In genomic region chr3:157566725-157567565, GRCm38 (mm10) we compare ENCODE assay signal across 8 mouse cellular contexts. TPM values are rescaled to one million over a fixed set of nuclear protein-coding genes. Genes with fewer than 3 reads are reported as not detected.
DNase-seq lines count a peak whose midpoint lies in the region; ATAC-seq and TF ChIP-seq lines count a peak whose summit lies in the region.

Gene Ptger3 (plus strand): TSS chr3:157566892.

- H3K9me3 ChIP-seq in heart, embryonic 11.5 days (replicated peaks; ENCODE audit: control insufficient read depth, low read length), result no peaks in the 10 kb centered on the region

- no peak within 1 kb of the TSS for H3K27ac ChIP-seq in heart, embryonic 11.5 days (ENCODE audit: low read depth, low read length)
- no peak within 1 kb of the TSS for H3K27ac ChIP-seq in bone marrow macrophage, adult 2 months (ENCODE audit: insufficient read depth, low read depth, low read length)
- no peak within 1 kb of the TSS; the same call in 1 of the 2 replicates for H3K27ac ChIP-seq in kidney, adult 2 months (ENCODE audit: insufficient read depth, low read depth, low read length)
- no peak within 1 kb of the TSS for H3K27ac ChIP-seq in liver, adult 2 months (replicated peaks; ENCODE audit: insufficient read depth, low read depth, low read length)

- DNase-seq in heart, postnatal 25 days (ENCODE audit: low spot score), result no peak
- peak; percentile 74 for DNase-seq in kidney, adult 2 months
- no peak for DNase-seq in liver, adult 2 months (ENCODE audit: extremely low read depth, low read depth, low spot score)
- peak; percentile 54 for DNase-seq in neural tube, embryonic 10.5 days (ENCODE audit: extremely low spot score, low spot score)
- peak; percentile 59 for DNase-seq in thymus, postnatal 4 days

- 2% methylated on average over 81 of the region's 84 CpGs for WGBS in heart, embryonic 11.5 days (ENCODE audit: insufficient replicate concordance)
- 1% methylated on average over 84 of the region's 84 CpGs for WGBS in kidney, adult 2 months
- WGBS in liver, adult 2 months, result under 1% methylated on average over 84 of the region's 84 CpGs

- TF ChIP-seq POLR2A in bone marrow macrophage, adult 2 months (IDR thresholded peaks at IDR 0.05; ENCODE audit: borderline replicate concordance, low read depth, low read length), result no peak
- no peak for TF ChIP-seq POLR2A in kidney, adult 2 months (IDR thresholded peaks at IDR 0.05; ENCODE audit: low read depth, low read length)
- no peak for TF ChIP-seq POLR2A in liver, adult 2 months (IDR thresholded peaks at IDR 0.05; ENCODE audit: extremely low read depth, insufficient read depth, low read length)

- ATAC-seq in heart, embryonic 11.5 days (replicated peaks; ENCODE audit: insufficient number of reproducible peaks, low FRiP score, low TSS enrichment), result peak; percentile 53
- peak; percentile 70 for ATAC-seq in frontal cortex, adult (ENCODE audit: low TSS enrichment)

- no peak for TF ChIP-seq CTCF in bone marrow macrophage, adult 2 months (IDR thresholded peaks at IDR 0.05; ENCODE audit: low read depth, low read length)
- TF ChIP-seq CTCF in kidney, adult 2 months (conservative IDR thresholded peaks at IDR 0.05; ENCODE audit: insufficient read depth, insufficient read length, low read depth, low read length), result no peak
- no peak for TF ChIP-seq CTCF in liver, adult 2 months (IDR thresholded peaks at IDR 0.05; ENCODE audit: low read depth, low read length)

- H3K79me2 ChIP-seq in liver, adult 2 months (ENCODE audit: control insufficient read depth, insufficient read depth, low read length), result no peaks in the 10 kb centered on the region

- H3K27me3 ChIP-seq in heart, embryonic 11.5 days (ENCODE audit: control insufficient read depth, insufficient read depth, low read length), result peaks cover 32% of the 10 kb centered on the region
- H3K27me3 ChIP-seq in kidney, adult 2 months (replicated peaks; ENCODE audit: control insufficient read depth, insufficient read depth, low read length), result no peaks in the 10 kb centered on the region
- peaks cover 14% of the 10 kb centered on the region for H3K27me3 ChIP-seq in liver, adult 2 months (ENCODE audit: control insufficient read depth, insufficient read depth, low read length)

- H3K9ac ChIP-seq in heart, embryonic 11.5 days (ENCODE audit: low read depth, low read length), result peak within 1 kb of the TSS; percentile 39; the same call in 1 of the 2 replicates
- H3K9ac ChIP-seq in liver, adult 2 months (ENCODE audit: low read depth, low read length), result no peak within 1 kb of the TSS

- H3K4me3 ChIP-seq in heart, embryonic 11.5 days (ENCODE audit: low read depth, low read length), result peak within 1 kb of the TSS; percentile 56
- peak within 1 kb of the TSS; percentile 76 for H3K4me3 ChIP-seq in bone marrow macrophage, adult 2 months (ENCODE audit: insufficient read depth, low read length)
- peak within 1 kb of the TSS; percentile 43 for H3K4me3 ChIP-seq in kidney, adult 2 months (ENCODE audit: insufficient read depth, low read depth, low read length)
- peak within 1 kb of the TSS; percentile 62; the same call in 1 of the 2 replicates for H3K4me3 ChIP-seq in liver, adult 2 months (ENCODE audit: insufficient read depth, low read depth, low read length)

- H3K4me2 ChIP-seq in heart, embryonic 11.5 days, result peak within 1 kb of the TSS; percentile 93

- no peaks in the 10 kb centered on the region for H3K36me3 ChIP-seq in heart, embryonic 11.5 days (ENCODE audit: control insufficient read depth, insufficient read depth, low read length)
- H3K36me3 ChIP-seq in kidney, adult 2 months (ENCODE audit: control insufficient read depth, insufficient read depth, low read length), result no peaks in the 10 kb centered on the region
- H3K36me3 ChIP-seq in liver, adult 2 months (ENCODE audit: control insufficient read depth, insufficient read depth, low read length), result no peaks in the 10 kb centered on the region

- intact Hi-C loops in heart, postnatal 25 days (cut with DNase I), result no loop called here

- peaks cover 10% of the 10 kb centered on the region; the same call in 1 of the 2 replicates for H3K4me1 ChIP-seq in heart, embryonic 11.5 days (ENCODE audit: control insufficient read depth, insufficient read depth, low read length)
- H3K4me1 ChIP-seq in bone marrow macrophage, adult 2 months (ENCODE audit: control insufficient read depth, insufficient read depth, low read length), result peaks cover 8% of the 10 kb centered on the region
- H3K4me1 ChIP-seq in kidney, adult 2 months (ENCODE audit: control insufficient read depth, insufficient read depth, low read length), result no peaks in the 10 kb centered on the region; the same call in 1 of the 2 replicates
- H3K4me1 ChIP-seq in liver, adult 2 months (ENCODE audit: control insufficient read depth, insufficient read depth, low read length), result peaks cover 3% of the 10 kb centered on the region; the same call in 1 of the 2 replicates

RNA-seq across cellular contexts. Expression of gene Ptger3, which starts in this region (rescaled TPM):
- polyA plus RNA-seq in heart, embryonic 11.5 days (2014; fragmentation: Nextera tagmentation; extraction: Ambion mirVana), result 2.0 and 2.8 TPM in 2 replicates
- total RNA-seq in heart, postnatal 25 days (2021), result 1 to 10 TPM in 1 of 2 experiments, under 1 TPM in 1; 0.26 to 1.0 TPM
- polyA plus RNA-seq in bone marrow macrophage, adult 2 months (2012; ENCODE audit: insufficient read depth, insufficient read length, missing spikeins), result 9.0 and 9.2 TPM in 2 replicates
- polyA plus RNA-seq in kidney, adult 2 months (2012; rRNA removed), result 29.5 and 44.2 TPM in 2 replicates
- 0.20 and 0.28 TPM in 2 replicates for total RNA-seq in liver, adult 2 months (2014; rRNA removed)
- polyA plus RNA-seq in liver, adult 2 months (2012; rRNA removed), result 0.20 and 0.27 TPM in 2 replicates

Comparison
In these comparisons a context has a peak if more than half of its experiments do, and no peak if none do; other contexts are left out.
1. DNase-seq: peak in kidney, adult 2 months (single experiment), neural tube, embryonic 10.5 days (single experiment) and thymus, postnatal 4 days (single experiment); none in heart, postnatal 25 days (single experiment) and liver, adult 2 months (single experiment).
2. Peak in every context shown above with its lines, with median percentiles within 50 percentile points of each other: H3K4me3 ChIP-seq.